Mouse (Mus musculus) ovary, adult 18-20 months (tissue): ENCODE data around the gene 4930402F06Rik.
A peak's percentile ranks its signal among the peaks of the same experiment; 100 is the strongest.

Source experiments
- DNase-seq: peaks from one replicate; pipeline ENCODE4 v3.0.0; 2022; ENCODE audit warnings: low spot score, mixed read lengths

Gene 4930402F06Rik

DNA sequence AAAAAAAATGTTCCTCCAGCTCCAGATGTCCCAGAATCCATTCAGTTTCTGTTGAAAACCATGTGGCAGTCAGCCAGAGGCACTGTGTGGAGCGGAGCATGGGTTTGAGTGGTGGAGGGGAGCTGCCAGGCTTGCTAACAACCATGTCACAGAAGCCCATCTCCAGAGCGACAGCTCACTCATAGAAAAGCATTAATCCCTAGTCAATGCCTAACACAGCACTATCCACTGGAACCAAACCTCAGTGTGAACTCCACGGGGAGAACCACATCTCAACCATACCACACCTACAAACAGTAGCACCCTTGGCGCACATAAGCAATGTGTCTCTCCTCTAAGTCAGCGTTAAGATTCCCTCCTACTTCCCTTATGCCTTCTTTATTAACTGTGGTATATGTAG is at the start of gene 4930402F06Rik:
TSS of gene 4930402F06Rik (minus strand) at position 80 of the 400 bp plus-strand sequence.
- no peak for DNase-seq

DNA sequence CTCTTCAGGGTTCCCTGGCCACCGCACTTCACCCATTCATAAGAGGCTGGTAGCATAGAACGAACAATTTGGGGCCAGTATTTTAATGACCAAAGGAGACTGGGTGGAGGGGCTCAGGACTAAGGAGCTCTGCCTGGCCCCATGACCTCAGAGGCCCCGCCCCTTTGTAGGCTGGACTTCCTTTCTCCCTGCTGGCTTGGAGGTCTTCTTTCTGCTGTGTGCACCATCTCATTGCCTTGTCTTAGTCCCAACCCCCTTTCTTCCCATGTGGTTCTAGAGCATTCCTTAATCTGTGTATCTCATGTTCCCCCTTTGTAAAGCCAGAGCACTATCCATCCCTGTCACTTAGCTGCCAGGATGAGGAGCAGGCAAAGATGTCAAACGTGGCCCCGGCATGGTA is 49.3 kb upstream of the 4930402F06Rik start:
- no peak for DNase-seq

DNA sequence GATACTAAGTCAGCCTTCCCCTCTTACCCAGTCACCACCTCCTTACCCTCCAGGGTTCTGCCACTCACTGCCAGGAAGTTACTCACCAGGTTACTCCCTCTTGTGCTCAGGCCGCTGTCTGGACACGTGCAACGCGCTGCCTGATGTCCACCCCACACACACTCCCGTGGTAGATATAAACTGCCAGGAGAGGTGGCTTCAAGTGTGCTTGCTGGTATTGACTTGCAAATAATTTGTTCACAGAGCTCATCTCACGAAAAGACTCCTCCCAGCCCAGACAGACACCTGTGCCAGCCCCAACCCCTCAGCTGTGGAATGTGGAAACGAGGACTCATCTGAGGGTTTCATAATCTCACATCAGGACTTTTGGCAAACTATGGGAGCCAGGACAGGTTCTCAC is 48.6 kb upstream of the 4930402F06Rik start:
- no peak for DNase-seq

DNA sequence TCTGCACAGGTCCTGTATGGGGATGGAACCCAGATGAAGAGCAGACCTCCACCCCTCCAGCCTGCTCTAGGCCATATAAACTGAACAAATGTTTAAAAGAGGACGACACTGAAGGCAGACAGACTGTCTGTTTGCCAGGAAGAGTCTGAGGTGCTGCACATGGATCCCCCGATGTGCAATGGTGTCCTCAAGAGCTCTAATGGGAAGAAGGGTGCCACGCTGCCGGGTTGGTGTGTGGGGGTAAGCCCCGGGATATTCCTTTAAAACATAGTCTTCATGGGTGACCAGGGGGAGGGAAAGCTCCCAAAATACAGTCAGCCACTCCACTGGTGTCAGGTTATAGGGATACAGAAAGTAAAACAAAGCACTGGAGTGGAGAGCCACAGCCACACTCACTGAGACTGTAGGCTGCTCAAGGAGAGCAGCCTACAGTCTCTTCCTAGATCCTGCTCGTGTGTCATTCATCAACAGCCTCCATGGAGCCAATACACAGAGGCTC is 47.8 kb upstream of the 4930402F06Rik start:
- DNase-seq = no peak

DNA sequence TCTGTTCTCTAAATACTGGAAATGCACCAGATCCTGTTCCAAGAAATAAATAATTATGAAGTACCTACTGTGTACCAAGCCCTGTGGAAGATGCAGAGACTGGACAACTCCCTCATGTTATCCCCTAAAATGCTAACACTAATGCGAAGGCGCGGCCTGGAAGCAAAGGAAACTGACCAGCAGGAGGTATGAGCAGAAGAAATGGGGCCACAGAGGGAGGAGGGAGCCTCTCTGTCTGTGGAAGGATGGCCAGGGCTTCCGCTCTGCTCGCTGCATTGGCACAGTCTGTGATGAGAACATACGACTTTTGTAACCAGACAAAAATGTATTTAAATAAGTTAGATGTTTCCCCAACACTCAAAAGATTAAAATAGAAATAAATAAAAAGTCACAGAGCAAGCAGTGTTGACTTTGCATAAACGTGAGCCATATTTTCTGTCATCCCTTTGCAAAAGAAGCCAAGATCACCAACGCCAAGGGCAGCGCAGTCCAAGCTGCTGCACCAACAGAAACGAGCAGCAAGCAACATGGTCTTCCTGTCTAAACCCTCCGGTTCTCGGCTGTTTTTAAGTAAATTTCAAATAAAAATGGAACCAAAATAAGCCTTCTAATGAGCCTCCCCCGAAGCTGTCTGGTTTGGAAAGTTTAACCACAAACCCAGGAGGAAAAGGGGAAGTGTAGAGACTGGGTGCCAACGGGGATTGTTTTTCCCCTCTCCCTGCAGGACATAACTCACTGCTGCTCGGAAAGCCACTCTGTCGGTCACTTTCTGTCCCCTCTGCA is 47.2 kb upstream of the 4930402F06Rik start:
- no peak for DNase-seq

DNA sequence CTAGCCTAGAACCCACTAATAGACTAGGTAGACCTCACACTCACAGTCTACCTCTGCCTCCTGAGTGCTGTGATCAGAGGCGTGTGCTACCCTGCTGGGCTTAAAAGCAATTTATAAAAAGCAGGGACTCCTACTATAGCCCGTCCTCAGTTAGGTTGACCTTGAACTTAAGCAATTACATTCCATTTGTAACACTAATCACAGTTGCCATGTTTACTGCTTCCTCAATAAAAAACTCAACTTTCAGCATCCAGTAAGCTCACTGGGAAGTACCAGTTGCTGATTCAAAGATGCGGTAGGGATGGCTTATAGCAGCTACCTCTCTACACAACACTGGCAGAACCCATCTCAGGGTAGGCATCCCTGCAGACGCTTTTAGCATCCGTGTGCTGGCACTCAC is 46.4 kb upstream of the 4930402F06Rik start:
- no peak for DNase-seq

DNA sequence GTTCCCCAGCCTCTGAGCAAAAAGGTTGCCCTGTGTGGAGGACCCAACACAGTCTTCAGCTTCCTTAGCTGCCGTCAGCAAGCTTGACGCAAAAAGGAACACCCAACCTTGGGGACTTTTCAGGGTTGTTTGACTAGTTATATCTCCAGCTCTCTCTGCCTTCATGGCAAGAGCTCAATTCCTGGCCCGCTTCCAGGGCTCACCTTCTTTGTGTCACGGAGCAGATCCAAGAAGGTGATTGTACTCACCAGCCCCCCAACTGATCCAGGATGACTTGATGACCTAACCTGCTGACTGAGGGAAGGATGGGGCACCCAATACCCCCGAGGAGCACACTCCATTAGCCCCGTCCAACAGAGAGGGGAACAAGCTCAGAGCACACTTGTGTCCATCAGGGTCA is 45.1 kb upstream of the 4930402F06Rik start:
- no peak for DNase-seq

DNA sequence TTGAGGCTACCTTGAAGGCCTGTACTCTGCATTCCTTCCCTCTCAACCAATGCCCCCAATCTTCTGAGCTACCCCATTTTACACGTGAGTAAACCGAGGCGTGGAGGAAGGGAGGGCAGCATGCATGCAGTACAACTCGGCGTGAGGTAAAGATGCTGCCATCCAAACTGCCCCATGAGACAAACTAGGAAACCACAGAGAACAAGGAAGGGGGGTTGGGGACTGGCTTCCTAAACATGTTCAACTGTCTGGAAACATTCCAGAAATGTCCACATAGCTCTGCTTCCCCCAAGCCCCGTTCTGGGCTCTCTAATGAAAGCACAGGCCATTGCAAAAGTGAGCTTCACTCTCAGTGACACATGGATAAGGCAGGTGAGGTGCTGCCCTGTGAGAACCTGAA is 44.4 kb upstream of the 4930402F06Rik start:
- DNase-seq = no peak

DNA sequence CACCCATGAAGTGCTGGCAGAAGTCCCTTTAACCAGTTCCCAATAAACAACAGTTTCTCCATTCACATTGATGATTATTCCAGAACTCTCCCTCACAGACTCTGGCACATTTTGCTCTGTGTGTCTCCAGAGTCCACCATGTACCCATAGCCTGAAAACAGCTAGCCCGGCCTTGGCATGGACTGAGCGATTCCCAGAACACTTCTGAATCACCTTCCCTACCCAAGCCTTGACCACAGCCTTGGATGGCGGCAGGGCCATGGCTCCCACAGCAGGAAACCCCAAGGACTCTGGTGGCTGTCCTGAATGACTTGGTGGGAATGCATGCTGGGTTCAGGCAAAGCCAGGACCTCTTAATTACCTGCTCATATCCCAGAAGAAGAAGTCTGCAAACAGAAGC is 43.5 kb upstream of the 4930402F06Rik start:
- peak; percentile 30 for DNase-seq

DNA sequence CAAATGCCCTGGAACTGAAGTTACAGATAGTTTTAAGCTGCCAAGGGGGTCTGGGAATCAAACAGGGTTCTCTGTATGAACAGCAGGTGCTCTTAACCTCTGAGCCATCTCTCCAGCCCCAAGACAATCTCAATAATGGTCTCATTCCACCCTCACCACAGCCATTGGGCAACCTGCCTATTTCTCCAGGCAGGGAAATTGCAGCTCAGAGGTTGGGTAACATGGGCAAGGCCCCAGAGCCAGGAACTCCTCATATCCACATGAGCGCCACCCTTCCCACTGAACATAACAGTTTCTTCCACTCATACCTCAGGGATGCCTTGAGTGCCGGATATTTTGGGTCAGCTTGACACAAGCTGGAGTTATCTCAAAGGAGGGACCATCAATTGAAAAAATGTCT is 40.8 kb upstream of the 4930402F06Rik start:
- DNase-seq = no peak

DNA sequence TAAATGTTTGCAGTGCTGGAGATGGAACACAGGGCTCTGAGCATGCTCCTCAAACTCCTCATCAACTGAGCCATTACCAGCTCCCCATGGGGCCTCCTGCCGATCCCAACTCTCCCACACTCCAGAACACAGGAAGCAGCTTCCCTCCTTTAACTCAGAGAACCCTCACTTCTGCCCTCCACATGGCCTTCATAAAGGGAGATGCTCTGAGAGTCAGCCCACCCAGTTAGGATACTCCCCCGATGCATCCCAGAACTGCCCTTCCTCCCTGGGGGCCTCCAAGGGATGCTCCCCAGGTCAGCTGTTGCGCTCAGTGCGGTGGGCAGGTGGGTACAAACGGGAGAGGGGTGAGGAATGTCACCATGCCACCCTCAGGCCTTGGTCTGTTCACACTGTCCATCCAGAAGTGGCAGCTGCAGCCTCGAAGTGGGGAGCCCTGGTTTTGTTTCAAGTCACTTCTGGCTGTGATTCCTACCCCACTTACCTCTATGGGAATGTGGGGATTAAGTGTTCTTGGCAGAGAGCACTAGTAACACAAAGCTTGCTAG is 37.7 kb upstream of the 4930402F06Rik start:
- DNase-seq = no peak

DNA sequence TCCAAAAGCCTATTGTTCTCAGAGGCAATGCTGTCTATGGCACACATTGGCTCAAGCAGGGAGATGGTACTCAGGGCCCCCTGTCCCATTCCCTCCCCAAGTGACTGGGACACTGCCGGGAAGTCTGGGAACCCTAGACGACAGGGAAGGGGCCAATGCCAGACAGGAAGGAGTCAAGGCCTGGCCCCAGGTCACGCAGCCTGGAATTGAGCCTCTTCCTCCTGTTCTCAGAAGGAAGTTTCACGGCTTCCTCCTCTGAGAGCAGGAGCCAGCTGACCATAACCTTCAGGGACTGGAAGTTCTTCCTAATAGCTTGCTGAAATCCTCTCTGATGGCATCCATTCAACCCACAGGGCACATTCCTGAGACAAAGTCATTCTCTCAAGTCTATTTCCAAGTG is 36.5 kb upstream of the 4930402F06Rik start:
- no peak for DNase-seq

DNA sequence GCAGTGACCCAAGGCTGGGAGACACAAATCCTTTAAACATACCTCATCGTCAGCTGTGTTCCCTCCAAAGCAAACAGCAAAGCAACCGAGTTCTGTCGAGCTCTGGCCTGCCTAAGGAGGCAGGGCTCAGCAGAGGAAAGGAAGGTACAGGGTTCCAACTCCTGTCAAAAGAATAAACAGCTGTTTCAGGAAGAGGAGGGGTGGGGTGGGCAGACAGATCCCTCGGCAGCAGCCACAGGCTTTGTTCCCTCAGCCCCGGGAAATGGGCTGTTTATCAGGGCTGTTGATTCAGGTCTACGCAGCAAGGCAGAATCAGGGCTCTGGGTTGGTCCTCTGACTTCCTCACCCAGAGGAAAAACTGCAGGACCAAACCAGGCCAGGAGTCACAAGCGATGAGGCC is 35.5 kb upstream of the 4930402F06Rik start:
- no peak for DNase-seq

DNA sequence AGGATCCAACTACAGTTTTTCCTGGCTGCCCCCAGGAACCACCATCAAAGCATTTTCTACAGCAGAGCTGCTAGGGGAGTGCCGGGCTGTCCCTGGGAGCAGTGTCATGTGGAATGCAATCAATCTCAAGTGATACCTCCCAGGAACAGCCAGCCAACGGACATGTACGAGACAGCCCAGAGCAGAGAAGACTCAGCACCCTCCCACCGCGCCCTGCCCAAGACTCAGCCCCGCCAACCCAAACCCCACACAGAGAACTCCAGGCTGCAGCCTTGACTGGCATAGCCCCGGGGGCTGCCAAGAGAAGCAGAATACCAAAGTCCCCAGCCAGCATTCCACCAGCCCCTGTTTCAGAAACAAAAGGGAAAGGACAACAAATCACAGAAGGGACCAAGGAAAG is 35.0 kb upstream of the 4930402F06Rik start:
- no peak for DNase-seq

DNA sequence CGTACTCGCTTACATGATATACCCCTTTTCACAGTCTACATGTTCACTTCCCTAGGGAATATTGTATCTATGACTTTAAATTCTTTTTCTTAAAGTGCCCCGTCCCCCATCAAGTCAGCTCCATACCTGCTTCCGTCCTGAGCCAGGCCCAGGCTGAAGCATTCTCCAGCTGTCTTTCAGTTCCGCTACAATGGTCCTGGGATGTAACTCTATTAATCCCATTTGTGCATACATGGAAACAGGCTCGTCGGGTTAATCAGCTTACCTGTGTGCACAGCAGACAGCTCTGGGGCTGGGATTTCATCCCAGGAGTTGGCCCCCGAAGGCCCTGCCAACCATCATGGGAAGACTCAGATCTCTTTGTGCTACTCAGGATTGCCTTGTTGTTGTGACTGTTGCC is 33.8 kb upstream of the 4930402F06Rik start:
- no peak for DNase-seq

DNA sequence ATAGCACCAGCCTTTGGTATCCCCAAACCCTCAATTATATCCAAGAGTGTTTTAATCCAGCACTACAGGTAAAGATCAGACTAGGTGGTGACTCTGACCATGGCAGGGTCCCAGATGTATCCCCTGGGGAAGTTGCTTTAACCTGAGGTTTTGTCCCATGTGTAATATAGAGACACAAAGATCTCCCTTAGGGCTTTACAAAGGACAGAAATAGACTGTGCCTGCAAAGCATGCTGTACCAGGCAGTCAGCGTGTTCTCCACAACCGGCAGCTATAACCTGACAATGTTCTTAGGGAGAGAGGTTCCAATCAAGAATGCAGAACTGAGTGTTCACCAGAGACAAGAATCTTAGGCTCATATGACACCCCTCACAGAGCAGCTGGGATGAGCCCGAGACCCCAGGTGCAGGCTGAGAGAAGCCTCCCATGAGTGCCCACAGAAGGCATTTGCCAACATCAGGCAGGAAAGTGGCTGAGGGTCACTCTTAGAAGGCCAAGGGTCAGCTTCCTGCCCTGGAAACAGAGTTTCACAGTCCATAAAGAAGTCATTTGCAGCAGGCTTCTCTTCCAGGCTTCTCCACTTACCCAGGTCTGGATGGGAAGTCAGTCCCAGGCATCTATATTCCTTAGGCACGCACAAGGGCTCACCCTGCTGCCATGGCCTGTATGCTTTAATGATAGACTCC is 31.8 kb upstream of the 4930402F06Rik start:
- DNase-seq = no peak

DNA sequence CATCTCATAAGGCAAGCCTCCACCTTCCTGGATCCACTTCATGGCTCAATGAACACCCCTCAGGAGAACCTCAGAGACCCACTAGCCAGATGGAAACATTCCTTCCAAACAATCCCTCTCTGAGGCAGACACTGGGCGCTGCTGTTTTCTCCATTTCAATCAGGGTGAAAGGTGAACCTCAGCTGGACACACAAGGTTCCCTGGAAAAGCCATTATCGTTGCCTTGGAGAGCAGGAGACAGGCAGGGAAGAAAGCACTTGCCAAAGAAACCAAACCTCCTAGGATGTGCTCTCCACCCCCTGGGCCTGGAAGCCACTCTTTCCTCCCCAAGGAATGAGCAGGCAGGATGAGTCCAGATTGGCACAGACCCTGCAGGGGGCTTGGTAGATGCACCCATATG is 30.6 kb upstream of the 4930402F06Rik start:
- DNase-seq = no peak

DNA sequence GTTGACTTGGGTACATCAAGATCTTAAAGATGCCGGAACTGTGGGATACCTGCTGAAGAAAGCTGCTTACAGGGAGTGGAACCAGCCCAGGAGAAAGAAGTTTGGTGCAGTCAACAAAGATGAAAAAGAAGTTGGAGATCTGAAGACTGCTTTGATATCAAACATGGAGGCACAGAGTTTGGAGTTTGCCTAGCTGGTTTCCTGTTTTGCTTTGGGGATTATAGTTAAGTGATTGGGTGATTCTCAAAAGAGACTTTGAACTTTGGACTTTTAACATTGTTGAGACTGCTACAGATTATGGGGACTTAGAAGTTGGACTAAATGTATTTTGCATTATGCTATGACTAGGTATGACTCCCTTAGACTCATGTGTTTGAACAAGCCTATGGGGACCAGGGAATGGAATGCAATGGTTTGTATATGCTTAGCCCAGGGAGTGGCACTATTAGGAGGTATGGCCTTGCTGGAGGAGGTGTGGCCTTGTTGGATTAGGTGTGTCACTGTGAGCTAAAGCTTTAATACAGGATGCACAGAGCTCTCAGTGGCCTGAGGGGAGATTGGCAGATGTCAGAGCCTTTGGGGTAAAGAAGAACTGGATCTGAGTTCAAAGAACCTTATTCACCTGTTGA is 26.9 kb upstream of the 4930402F06Rik start:
- DNase-seq = no peak

DNA sequence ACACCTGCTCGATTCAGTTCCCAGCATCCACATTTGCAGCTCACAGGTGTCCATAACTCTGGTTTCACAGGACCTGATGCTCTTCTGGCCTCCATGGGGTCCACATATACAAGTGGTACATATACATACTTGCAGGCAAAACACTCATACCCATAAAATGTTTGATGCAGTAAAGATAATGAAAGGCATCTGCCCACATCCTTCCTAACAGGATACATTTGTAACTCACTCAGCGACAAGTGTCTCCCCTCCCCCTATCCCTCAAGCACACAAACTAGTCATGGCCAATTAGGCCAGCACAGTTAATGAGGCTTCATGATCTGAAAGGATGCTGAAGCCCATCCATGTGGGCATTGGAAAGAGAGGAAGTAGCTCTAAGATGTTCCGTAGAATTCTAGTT is 25.4 kb upstream of the 4930402F06Rik start:
- DNase-seq = no peak

DNA sequence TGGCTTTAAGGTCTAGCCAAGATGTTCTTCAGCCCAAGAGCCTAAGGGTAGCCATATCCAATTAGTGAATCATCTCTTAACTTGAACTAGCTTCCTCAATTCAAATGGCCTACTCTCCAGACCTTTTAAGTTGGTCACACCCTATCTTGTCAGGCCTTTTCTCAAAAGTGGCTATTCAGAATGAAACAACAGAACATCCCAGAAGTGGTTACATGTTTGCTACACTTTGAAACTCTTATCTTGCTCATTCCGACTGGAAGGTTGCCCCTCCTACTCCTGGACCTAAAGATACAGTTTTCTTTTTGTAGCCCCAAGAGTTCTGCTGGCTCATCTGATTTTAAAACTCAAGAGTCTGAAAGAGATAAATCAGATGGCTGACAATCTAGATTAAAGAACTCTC is 23.7 kb upstream of the 4930402F06Rik start:
- DNase-seq = no peak

DNA sequence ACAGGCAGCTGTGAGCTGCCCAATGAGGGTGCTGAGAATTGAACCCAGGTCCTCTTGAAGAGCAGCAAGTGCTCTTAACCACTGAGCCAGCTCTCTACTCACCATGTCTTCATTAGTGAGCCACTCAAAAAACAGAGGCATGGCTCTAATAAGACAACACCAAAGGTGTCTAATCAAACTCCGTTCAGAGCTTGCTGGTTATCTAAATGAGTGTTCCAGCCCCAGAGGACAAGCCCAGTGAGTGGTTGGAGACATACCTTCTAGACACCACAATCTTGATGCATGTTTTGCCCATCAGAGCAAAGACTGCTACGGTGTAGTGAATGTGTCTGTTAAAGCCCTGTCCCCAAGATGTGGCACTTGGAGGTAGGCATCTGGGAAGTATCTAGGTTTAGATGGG is 22.7 kb upstream of the 4930402F06Rik start:
- no peak for DNase-seq

DNA sequence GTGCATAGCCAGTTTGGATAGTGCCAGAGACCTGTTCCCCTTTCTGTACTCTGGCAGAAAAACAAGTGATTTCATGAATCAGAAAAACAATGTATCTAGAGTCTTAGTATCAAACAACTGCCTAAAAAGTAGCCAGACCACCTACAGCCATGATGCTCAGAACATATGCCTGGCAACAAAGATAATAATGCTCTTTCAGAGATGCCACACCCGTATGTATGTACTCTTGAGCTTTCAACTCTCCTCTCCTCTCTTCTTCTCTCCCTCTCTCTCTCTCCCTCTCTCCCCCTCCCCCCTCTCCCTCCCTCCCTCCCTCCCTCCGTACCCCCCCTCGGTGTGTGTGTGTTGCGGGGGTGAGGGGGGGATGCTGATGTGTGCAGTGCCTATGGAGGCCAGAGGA is 22.3 kb upstream of the 4930402F06Rik start:
- no peak for DNase-seq

DNA sequence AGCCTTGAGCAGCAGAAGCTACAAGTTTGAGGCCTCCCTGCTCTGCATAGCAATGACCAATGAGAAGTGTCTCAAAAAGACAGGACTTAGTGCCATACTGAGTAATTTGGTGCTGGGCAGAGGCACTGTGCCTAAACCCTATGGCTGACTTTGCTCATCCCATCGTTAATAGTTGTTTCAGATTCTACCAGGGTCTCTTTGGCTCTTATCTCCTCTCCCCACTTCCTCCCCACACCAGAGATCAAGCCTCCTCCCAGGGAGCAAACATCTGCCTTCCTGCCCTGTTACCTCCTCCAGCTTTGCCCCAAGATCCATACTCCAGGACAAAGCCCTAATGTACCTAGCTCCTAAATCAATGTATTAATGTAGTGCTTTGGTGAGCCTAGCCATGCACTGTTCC is 20.3 kb upstream of the 4930402F06Rik start:
- DNase-seq = no peak
